Mouse (Mus musculus) MEL (cell line): Measurements from ENCODE around the gene Ctrc. TPM values are rescaled to one million over a fixed set of nuclear protein-coding genes. Genes with fewer than 3 reads are reported as not detected.

Experiments
- DNase-seq: peaks from one replicate; pipeline ENCODE4 v3.0.0; 2011; ENCODE audit warnings: low read depth, low spot score
- H3K27ac ChIP-seq: 2 replicates; pipeline ENCODE4 v1.5.1; 2012; ENCODE audit warnings: low read depth, mild to moderate bottlenecking, control low read depth, low read length, moderate library complexity; ENCODE audit not compliant: control insufficient read depth
- H3K27me3 ChIP-seq, 2 experiments: fragments of 150-350 bp in 1 of 2; sonication (generic) in 1 of 2; 2 replicates each; pipeline ENCODE4 v1.6.1; 2012; ENCODE audit warnings: low read length in 2 of 2, mild to moderate bottlenecking in 2 of 2, improper control_type of control experiment in 1 of 2, moderate library complexity in 1 of 2; ENCODE audit not compliant: insufficient read depth in 2 of 2, control insufficient read depth in 1 of 2
- H3K36me3 ChIP-seq, 2 experiments: 2 replicates each; pipeline ENCODE4 v1.6.1; 2012 to 2014; ENCODE audit warnings: low read length in 2 of 2, improper control_type of control experiment in 1 of 2, inconsistent platforms in 1 of 2, mild to moderate bottlenecking in 1 of 2; ENCODE audit not compliant: insufficient read depth in 2 of 2, control insufficient read depth in 1 of 2
- H3K4me1 ChIP-seq, 2 experiments: fragments of 150-350 bp in 1 of 2; sonication (generic) in 1 of 2; 2 replicates each; pipeline ENCODE4 v1.6.1; 2012; ENCODE audit warnings: low read length in 2 of 2, improper control_type of control experiment in 1 of 2, mild to moderate bottlenecking in 1 of 2; ENCODE audit not compliant: insufficient read depth in 2 of 2, control insufficient read depth in 1 of 2
- H3K4me3 ChIP-seq, 2 experiments: fragments of 150-350 bp in 1 of 2; sonication (generic) in 1 of 2; 2 replicates each; pipeline ENCODE4 v1.5.1; 2012; ENCODE audit warnings: low read depth in 2 of 2, low read length in 2 of 2, mild to moderate bottlenecking in 2 of 2, moderate library complexity in 2 of 2, control low read depth in 1 of 2, improper control_type of control experiment in 1 of 2; ENCODE audit not compliant: control insufficient read depth in 1 of 2, insufficient read depth in 1 of 2
- H3K79me2 ChIP-seq: 2 replicates; pipeline ENCODE4 v1.6.1; 2012; ENCODE audit warnings: mild to moderate bottlenecking, low read length, moderate library complexity; ENCODE audit not compliant: control insufficient read depth, poor library complexity, insufficient read depth
- H3K9ac ChIP-seq: 2 replicates; pipeline ENCODE4 v1.6.1; 2012; ENCODE audit warnings: low read depth, mild to moderate bottlenecking, control low read depth, low read length, moderate library complexity; ENCODE audit not compliant: control insufficient read depth, poor library complexity, severe bottlenecking
- H3K9me3 ChIP-seq: fragments of 150-350 bp; sonication (generic); replicated peaks from 2 replicates; pipeline ENCODE4 v1.6.1; 2012; ENCODE audit warnings: mild to moderate bottlenecking, low read length, improper control_type of control experiment, moderate library complexity; ENCODE audit not compliant: insufficient read depth
- CHD1 ChIP-seq: IDR thresholded peaks from 2 replicates; pipeline ENCODE4 v1.6.1; 2012; ENCODE audit warnings: low read depth, mild to moderate bottlenecking, inconsistent platforms, low read length, improper control_type of control experiment
- CTCF ChIP-seq, 3 experiments: IDR thresholded peaks in 2 of 3; conservative IDR thresholded peaks in 1 of 3; 2 replicates each; pipeline ENCODE4 v1.5.1; 2011 to 2012; ENCODE audit warnings: low read length in 3 of 3, low read depth in 2 of 3, mild to moderate bottlenecking in 2 of 3, improper control_type of control experiment in 1 of 3, inconsistent platforms in 1 of 3, mixed read lengths in 1 of 3, moderate library complexity in 1 of 3; ENCODE audit not compliant: control insufficient read depth in 1 of 3, insufficient read depth in 1 of 3, poor library complexity in 1 of 3, severe bottlenecking in 1 of 3
- GATA1 ChIP-seq: IDR thresholded peaks from 2 replicates; pipeline ENCODE4 v1.6.1; 2011; ENCODE audit warnings: low read depth, low read length, improper control_type of control experiment
- HCFC1 ChIP-seq: IDR thresholded peaks from 2 replicates; pipeline ENCODE4 v1.6.1; 2012; ENCODE audit warnings: low read depth, mild to moderate bottlenecking, inconsistent platforms, low read length, improper control_type of control experiment, moderate library complexity
- JUND ChIP-seq: IDR thresholded peaks from 2 replicates; pipeline ENCODE4 v1.6.1; 2011; ENCODE audit warnings: low read depth, mild to moderate bottlenecking, improper control_type of control experiment, low read length
- KAT2A ChIP-seq: conservative IDR thresholded peaks from 2 replicates; pipeline ENCODE4 v1.6.1; 2012; ENCODE audit warnings: low read depth, low read length, improper control_type of control experiment, inconsistent platforms
- MAX ChIP-seq: IDR thresholded peaks from 2 replicates; pipeline ENCODE4 v1.6.1; 2011; ENCODE audit warnings: low read length, improper control_type of control experiment
- MEF2A ChIP-seq: IDR thresholded peaks from 2 replicates; pipeline ENCODE4 v1.6.1; 2014; ENCODE audit warnings: low read depth, mild to moderate bottlenecking, inconsistent platforms, low read length, improper control_type of control experiment; ENCODE audit not compliant: poor library complexity, insufficient replicate concordance, severe bottlenecking; ENCODE audit errors: extremely low read depth
- MYC ChIP-seq: IDR thresholded peaks from 2 replicates; pipeline ENCODE4 v1.6.1; 2011; ENCODE audit warnings: low read depth, mild to moderate bottlenecking, low read length, improper control_type of control experiment, moderate library complexity
- POLR2AphosphoS5 ChIP-seq: IDR thresholded peaks from 2 replicates; pipeline ENCODE4 v1.6.1; 2012; ENCODE audit warnings: low read depth, borderline replicate concordance, mild to moderate bottlenecking, inconsistent platforms, low read length, moderate library complexity, mixed read lengths
- RCOR1 ChIP-seq: IDR thresholded peaks from 2 replicates; pipeline ENCODE4 v1.6.1; 2012; ENCODE audit warnings: low read depth, mild to moderate bottlenecking, inconsistent platforms, low read length, improper control_type of control experiment
- SMC3 ChIP-seq: IDR thresholded peaks from 2 replicates; pipeline ENCODE4 v1.6.1; 2011; ENCODE audit warnings: low read depth, low read length, improper control_type of control experiment
- TCF12 ChIP-seq: IDR thresholded peaks from 2 replicates; pipeline ENCODE4 v1.6.1; 2014; ENCODE audit warnings: low read depth, mild to moderate bottlenecking, inconsistent platforms, low read length, improper control_type of control experiment, moderate library complexity
- UBTF ChIP-seq: IDR thresholded peaks from 2 replicates; pipeline ENCODE4 v1.6.1; 2012; ENCODE audit warnings: low read depth, mild to moderate bottlenecking, inconsistent platforms, low read length, improper control_type of control experiment, moderate library complexity, borderline replicate concordance; ENCODE audit not compliant: insufficient read depth
- USF1 ChIP-seq: IDR thresholded peaks from 2 replicates; pipeline ENCODE4 v1.6.1; 2014; ENCODE audit warnings: low read depth, mild to moderate bottlenecking, inconsistent platforms, low read length, improper control_type of control experiment, moderate library complexity
- USF2 ChIP-seq, 2 experiments: IDR thresholded peaks; 2 replicates each; pipeline ENCODE4 v1.6.1; 2011 to 2012; ENCODE audit warnings: improper control_type of control experiment in 2 of 2, low read length in 2 of 2, borderline replicate concordance in 1 of 2, inconsistent platforms in 1 of 2, low read depth in 1 of 2, mild to moderate bottlenecking in 1 of 2; ENCODE audit not compliant: insufficient read depth in 1 of 2
- ZKSCAN1 ChIP-seq: IDR thresholded peaks from 2 replicates; pipeline ENCODE4 v1.6.1; 2012; ENCODE audit warnings: low read depth, mild to moderate bottlenecking, inconsistent platforms, low read length, improper control_type of control experiment, moderate library complexity
- ZMIZ1 ChIP-seq: IDR thresholded peaks from 2 replicates; pipeline ENCODE4 v1.6.1; 2012; ENCODE audit warnings: low read depth, mild to moderate bottlenecking, inconsistent platforms, low read length, improper control_type of control experiment, moderate library complexity
- ZNF384 ChIP-seq: IDR thresholded peaks from 2 replicates; pipeline ENCODE4 v1.6.1; 2012; ENCODE audit warnings: low read depth, mild to moderate bottlenecking, inconsistent platforms, low read length, improper control_type of control experiment
- polyA plus RNA-seq, 2 experiments: library from polyadenylated mRNA; stranded (reverse) in 1 of 2; unstranded in 1 of 2; fragments of >175 nt in 1 of 2; fragments of >200 nt in 1 of 2; gene quantifications; 2 replicates each; pipeline versions ENCODE4 v1.2.1 to v1.2.4; 2012; ENCODE audit warnings: low replicate concordance in 2 of 2, low read depth in 1 of 2; ENCODE audit not compliant: insufficient read length in 2 of 2, insufficient read depth in 1 of 2, missing spikeins in 1 of 2
- total RNA-seq: library from RNA; depleted of rRNA; stranded (reverse); fragments of 300-350 nt; gene quantifications from 2 replicates; pipeline ENCODE4 v1.2.3, GENCODE M21; 2012

Ctrc gene
- total and polyA plus RNA-seq, 3 experiments: not detected

GRCm38 (mm10) chr4:141787462-141787861 is 58.7 kb downstream of the Ctrc start:
- Histone ChIP-seq H3K79me2 (peaks cover 2% of the 10 kb centered on the region; the same call in 1 of the 2 replicates), H3K9me3 (no peaks in the 10 kb centered on the region), H3K4me3 (no peak overlapping the region), H3K9ac (no peak overlapping the region), H3K4me1 (peaks cover 6 to 8% of the 10 kb centered on the region in 2 experiments; a peak in 2 of 4 replicates), H3K27me3 (no peaks in the 10 kb centered on the region), H3K36me3 (peaks cover 0 to 4% of the 10 kb centered on the region in 2 experiments; a peak in 3 of 4 replicates), H3K27ac (no peak overlapping the region)
- TF ChIP-seq ZNF384 (no peak), MEF2A (no peak), POLR2AphosphoS5 (no peak)
- DNase-seq: no peak

- H3K9ac ChIP-seq: no peak overlapping the region
- H3K9me3 ChIP-seq: no peaks in the 10 kb centered on the region
- no peak overlapping the region for H3K27ac ChIP-seq
- H3K27me3 ChIP-seq: no peaks in the 10 kb centered on the region
- TF ChIP-seq ZKSCAN1 (no peak), RCOR1 (no peak), CTCF (IDR thresholded peaks at IDR 0.05 in 2 of 3, conservative IDR thresholded peaks at IDR 0.05 in 1 of 3; ENCODE audit: control insufficient read depth in 1 of 3, insufficient read depth in 1 of 3, low read depth in 2 of 3, low read length in 3 of 3, poor library complexity in 1 of 3, severe bottlenecking in 1 of 3) (no peak), UBTF (no peak), MYC (no peak), JUND (no peak), ZMIZ1 (no peak), KAT2A (no peak), GATA1 (no peak), USF2 (IDR thresholded peaks at IDR 0.05; ENCODE audit: borderline replicate concordance in 1 of 2, insufficient read depth in 1 of 2, low read depth in 1 of 2, low read length in 2 of 2) (no peak), ZNF384 (no peak), HCFC1 (no peak), MAX (no peak), USF1 (no peak), TCF12 (no peak), CHD1 (no peak), SMC3 (no peak)
- no peak for DNase-seq
- H3K36me3 ChIP-seq: peaks cover 0 to 2% of the 10 kb centered on the region in 2 experiments; a peak in 3 of 4 replicates
- no peak overlapping the region for H3K4me3 ChIP-seq
- H3K4me1 ChIP-seq: peaks cover 4 to 6% of the 10 kb centered on the region in 2 experiments; a peak in 2 of 4 replicates
- peaks cover 2% of the 10 kb centered on the region; the same call in 1 of the 2 replicates for H3K79me2 ChIP-seq
These were observed 59.1 kb downstream of the Ctrc start for GRCm38 (mm10) chr4:141787046-141787445.
